Mouse (Mus musculus) brain, embryonic 14.5 days (tissue): ENCODE measurements around the gene Gm20708.

ENCODE experiments used
- CTCF ChIP-seq: fragments of 200-500 bp; IDR thresholded peaks from 2 replicates; pipeline ENCODE4 v1.5.1; 2012; ENCODE audit warnings: inconsistent platforms, mild to moderate bottlenecking, moderate library complexity, borderline replicate concordance; ENCODE audit not compliant: insufficient read depth, insufficient read length; ENCODE audit errors: extremely low read depth
- POLR2A ChIP-seq: fragments of 200-500 bp; IDR thresholded peaks from 2 replicates; pipeline ENCODE4 v1.6.1; 2012; ENCODE audit warnings: mild to moderate bottlenecking, inconsistent platforms, borderline replicate concordance; ENCODE audit not compliant: poor library complexity, insufficient read depth, insufficient read length, severe bottlenecking; ENCODE audit errors: extremely low read depth

GRCm38 (mm10) chr11:117852875-117853274, 43.4 kb downstream of the Gm20708 start:
- TF ChIP-seq POLR2A: no peak
- no peak for TF ChIP-seq CTCF
